Mouse (Mus musculus) right cerebral cortex, adult 18-20 months (tissue): ENCODE data around the gene Fbxw8.
A peak's percentile ranks its signal among the peaks of the same experiment; 100 is the strongest.

Source experiments
- DNase-seq: peaks from one replicate; pipeline ENCODE4 v3.0.0; 2022; ENCODE audit warnings: mixed read lengths

Fbxw8 gene

DNA sequence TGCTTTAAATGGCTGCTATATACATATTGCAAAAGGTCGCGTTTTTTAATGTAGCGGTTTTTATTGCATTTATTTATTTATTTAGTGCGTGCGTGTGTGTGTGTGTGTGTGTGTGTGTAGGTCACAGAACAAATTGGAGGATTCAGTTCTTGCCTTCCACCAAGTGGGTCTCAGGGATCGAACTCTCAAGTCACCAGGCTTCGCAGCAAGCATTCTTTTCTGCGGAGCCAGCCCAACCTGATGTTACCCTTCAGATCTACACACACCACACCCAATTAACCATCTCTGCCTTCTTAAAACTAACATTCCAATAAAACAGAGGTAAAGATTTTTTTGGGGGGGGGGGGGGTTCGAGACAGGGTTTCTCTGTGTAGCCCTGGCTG lies 292 bp upstream of the Fbxw8 start:
- DNase-seq: no peak

DNA sequence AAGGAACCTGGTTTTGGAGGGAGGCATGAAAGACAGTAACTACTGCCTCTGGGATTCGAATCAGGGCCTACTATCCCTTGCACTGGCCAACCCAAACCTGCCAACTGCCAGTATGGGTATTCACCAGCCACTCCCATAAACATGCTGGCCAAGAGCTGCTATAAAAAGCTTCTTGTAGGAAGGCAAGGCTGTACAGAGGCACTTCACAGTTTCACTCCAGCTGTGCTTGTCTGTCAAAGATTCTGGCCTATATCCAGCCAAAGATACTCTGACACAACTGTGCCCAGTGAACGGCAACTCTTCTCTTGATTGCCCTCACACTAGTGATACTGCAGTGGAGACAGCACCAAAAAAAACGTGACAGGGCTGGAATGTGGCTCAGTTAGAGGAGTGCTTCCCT lies 5.6 kb downstream of the Fbxw8 start:
- no peak for DNase-seq

DNA sequence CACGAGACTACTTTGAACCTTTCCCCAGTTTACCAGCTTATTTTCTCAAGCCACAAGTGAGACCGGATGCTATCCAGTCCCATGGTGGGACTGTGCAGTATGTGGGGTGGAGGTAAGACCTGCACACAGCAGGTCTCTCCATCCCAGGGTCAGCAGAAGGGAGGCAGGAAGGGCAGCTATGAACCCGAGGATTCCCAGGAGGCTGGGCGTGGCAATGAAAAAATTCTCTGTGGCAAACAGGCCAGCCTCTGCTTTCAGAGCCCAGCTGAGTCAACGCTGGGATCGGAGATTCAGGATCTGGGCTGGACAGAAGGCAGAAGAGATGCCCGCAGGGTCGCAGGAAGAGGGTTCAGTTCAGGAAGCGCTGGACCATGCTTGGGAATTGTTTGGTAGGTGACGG lies 8.0 kb downstream of the Fbxw8 start:
- DNase-seq: no peak

DNA sequence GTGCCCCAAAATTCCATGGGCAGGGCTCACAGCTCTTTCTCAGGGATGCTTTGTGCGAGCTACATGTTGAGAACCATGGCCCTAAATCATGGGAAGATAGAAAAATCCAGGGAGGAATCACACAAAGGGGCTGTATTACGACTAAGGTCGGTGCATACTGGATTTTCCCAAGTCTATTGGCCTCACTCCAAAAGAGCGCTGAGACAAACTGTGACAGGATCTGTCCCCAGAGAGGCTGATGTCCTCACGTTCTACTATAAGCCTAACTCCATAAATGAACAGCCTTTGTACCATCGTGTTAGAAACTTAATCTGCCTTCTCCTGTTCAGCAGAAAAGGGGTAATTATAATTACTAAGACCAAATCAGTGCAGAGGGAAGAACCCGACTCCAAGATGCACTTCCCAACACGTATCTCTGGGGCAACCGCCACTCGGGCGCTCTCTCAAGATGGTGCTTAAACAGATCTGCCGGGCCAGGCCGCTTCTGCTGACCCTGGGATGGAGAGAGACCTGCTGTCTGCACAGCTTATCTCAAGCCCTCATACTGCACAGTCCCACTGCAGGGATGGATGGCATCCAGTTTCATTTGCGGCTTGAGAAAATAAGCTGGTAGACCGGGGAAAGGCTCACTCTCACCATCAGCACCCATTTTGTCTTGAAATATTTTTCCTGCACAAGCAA lies 9.1 kb downstream of the Fbxw8 start:
- DNase-seq: no peak

DNA sequence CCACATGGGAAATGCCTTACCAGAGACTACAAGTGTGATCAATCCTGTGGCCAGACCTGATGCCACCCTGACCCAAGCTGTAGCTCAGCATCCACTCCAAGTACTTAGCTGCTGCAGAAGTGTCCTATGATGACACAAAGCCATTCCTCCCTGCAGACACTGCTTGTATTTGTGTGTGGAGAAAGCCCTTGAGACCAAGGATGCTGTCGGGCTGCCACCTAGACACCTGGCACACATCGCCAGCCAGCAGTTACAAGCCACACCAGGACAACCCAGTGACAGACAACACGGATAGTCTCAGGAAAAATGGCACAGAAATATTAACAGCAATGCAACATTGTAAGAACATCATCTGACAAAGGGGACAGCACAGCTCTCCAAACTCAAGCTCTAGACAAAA lies 9.8 kb downstream of the Fbxw8 start:
- DNase-seq: no peak

DNA sequence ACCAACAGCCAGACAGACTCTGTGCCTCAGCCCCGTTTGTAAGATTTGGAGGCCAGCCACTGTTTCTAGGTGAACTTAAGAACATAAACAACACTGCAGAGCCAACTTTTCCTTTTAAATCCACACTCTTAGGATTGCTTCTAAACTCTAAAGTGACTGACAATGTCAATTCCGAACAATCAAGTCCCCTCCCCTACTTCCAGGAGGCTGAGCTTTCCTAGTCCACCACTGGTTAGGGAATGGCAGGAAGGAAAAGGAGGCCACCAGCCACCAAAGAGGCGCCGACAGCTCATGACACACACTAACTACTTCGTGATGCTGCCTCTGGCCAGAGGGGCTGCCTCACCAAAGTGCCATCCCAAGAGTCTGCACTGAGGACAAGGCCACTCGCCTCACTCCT lies 10.5 kb downstream of the Fbxw8 start:
- no peak for DNase-seq

DNA sequence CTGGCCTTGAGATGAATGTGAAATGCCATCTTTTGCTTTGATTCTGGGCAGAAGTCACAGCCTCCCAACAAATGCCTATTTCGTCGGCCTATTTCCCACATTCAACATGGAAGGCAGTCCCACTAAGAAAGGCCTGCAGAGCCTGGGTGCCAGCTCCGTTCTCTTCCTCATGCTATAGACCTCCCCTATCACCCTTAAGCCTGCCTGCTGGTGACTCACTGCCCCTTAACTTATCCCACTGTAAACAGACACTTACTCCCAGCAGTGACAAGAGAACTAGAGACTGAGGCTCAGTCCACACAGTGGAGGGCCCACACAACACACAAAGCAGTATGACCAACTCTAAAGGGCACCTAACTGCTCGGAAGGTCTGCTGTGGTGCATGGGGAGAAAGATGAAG lies 10.9 kb downstream of the Fbxw8 start:
- DNase-seq: no peak

DNA sequence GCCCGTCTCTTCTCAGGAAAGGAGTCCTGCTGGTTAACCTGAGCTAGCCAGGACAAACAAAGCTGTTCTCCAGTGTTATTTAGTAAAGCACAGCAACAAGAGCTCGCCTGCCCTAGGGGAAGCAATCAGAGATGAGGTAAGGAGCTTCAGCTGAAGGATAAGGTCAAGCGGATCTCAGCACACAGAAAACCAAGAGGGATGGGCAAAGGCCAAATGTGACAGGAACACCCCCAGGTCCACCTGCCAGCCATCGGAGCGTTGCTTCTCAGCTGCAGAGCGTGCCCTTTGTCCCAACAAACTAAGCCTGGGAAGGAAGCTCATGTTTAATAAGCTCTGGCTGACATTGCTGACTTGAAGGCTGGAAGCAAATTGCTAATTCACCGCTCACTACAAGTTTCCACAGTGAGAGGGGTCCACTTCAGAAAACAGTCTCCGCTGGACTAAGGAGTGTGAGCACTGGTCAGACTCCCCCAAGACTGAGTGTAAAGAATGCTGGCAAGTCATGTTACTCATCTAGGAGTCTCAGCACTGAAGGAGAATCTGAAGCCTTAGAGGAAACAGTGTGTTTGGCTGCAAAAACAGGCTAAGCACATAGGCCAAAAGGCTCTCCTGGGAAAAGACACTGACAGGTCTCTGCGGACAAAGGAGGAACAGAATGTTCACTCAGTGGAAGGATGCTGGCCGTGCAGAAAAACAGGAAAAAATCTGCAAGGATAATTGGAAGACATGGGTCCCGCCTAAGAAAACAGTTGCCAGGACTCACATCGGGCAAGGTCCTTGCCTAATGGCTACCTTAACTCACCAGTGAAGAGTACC lies 11.8 kb downstream of the Fbxw8 start:
- no peak for DNase-seq

DNA sequence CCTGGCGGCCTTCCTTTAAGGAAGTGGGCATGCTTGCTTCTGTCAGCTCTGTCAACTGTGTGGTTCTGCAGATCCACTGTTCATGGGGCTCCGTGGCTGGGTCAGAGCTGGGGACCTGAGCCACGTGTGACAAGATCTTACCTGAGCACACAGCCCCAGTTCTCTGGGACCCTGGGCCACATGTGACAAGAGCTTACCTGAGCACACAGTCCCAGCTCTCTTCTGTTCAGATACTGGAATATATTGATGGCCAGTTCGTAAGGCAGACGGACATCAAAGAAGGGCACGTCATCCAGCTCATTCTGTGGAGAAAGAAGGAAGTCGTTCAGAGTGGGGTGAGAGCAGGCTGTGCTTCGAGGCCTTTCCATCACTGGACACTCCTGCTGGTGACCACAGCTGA lies 12.8 kb downstream of the Fbxw8 start:
- DNase-seq: no peak

DNA sequence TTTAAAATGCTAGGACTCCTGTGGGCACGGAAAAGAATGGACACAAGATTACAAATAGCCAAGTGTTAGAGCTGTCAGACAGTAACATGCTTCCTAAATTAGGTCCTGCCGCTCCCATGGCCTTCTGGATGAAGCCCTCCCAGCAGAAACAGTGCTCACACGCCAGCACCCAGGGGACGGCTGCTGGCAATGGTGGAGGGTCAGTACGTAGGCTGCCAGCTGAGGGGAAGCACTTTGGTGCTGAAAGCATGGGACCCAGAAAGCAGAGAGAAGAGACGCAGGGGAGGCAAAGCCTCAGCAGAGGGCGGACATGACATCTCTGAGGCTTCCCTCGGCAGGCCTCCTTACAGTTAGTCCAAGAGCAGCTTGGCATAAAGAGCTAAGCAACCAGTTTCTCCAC lies 15.6 kb downstream of the Fbxw8 start:
- DNase-seq: no peak

DNA sequence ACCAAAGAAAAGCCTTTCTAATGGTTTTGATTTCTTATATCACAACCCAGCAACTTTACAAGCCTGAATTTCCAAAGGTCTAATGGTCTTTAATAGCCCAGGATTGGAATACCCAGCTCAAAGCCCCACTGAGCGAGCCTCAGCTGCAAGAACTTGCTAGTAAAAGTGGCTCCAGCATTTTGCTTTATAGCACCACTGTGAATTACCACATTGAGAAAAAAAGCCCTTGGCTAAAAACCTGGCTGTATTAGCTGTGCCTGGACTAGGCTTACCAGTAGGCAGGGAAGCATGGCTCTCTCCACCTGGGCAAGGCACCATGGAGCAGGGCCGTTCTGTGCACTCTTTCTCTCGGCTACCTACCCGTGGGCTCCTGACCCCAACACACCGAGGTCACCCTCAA lies 18.9 kb downstream of the Fbxw8 start:
- no peak for DNase-seq

DNA sequence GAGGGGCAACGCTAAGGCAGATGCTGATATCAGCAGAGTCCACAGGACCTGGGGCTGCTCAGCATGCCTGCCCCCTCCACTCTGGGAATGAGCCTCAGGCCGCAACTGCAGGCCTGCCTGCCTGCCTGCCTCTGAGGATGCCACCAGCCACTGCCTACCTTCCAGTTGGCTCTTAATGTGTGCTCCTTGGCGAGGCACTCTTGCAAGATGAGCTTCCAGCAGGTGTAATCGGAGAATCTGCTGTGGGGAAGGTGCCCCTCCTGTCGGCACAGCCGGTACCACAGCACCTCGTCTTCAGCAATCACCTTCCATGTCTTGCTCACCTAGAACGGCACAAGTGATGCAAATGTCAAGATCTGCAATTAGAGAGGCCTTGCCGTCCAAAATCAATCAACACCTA lies 26.6 kb downstream of the Fbxw8 start:
- no peak for DNase-seq

DNA sequence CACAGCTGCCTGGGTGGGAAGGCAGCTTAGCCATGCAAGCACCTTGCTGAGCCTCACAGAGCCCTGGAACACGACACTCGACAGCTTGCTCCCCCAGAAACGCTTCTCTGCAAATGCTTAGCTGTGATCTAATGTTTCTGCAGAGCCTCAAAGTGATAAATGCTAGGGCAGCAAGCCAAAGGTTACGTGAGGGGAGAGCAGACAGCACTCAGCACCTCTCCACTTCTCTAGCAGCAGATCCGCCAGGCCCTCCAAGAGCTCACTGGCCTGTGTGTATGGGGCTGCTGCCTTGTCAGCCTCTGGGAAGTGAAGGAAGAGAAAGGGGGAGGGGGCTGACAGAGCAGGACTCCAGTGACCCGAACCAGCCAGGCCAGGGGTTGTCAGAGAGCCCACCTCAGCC lies 27.1 kb downstream of the Fbxw8 start:
- DNase-seq: no peak

DNA sequence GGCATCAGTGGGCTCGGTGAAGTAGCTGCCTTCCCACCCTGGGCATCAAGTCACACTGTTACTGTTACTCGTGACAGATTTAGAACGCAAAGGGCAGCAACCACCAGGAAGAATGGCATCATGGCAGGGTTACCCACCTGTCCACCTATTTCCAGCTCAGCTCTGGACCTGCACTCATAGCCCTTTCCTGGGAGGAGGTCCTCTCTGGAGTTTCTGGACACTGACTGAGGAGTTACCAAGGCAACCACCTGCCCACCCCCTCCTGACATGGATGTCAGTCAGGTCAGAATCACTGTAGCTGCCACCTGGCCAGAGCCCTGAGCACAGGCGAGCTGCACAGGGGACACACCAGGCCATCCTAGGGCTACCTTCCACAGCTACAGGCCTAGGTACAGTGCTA lies 28.6 kb downstream of the Fbxw8 start:
- no peak for DNase-seq

DNA sequence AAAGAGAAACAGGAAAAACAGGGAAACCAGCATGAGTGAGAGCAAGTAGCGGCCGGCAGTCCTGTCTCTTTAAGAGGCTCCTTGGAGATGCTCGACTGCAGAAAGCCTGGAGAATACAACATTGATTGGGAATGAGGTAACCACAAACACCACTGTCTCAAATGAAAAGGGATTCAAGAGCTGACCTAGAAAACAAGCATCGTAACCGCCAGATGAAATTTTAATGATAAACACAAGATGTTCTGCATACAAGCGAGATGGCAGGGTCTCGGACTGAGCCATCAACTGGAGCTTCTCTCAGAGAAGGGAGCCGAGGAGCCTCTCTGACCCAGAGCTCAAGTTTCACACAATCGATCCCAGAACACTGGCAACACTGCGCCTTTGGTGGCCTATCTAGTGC lies 32.2 kb downstream of the Fbxw8 start:
- no peak for DNase-seq

DNA sequence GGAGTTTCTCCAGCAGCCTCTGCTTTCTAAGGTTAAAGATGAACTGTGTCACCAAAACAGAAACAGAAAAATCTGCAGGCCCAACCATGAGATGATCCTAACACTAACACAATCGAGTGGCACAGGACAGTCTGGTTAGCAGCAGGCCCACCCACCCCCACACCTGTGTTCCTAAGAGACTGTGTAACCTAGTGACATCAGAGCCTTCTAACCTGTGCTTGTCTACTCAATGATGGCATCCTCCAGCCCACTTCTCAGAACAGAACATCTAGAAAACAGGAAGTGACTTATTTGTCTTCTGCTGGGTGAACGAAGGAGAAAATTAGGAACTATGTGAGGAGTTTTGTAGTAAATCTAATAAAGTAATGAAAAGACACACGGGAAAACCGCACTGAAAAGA lies 33.3 kb downstream of the Fbxw8 start:
- DNase-seq: no peak

DNA sequence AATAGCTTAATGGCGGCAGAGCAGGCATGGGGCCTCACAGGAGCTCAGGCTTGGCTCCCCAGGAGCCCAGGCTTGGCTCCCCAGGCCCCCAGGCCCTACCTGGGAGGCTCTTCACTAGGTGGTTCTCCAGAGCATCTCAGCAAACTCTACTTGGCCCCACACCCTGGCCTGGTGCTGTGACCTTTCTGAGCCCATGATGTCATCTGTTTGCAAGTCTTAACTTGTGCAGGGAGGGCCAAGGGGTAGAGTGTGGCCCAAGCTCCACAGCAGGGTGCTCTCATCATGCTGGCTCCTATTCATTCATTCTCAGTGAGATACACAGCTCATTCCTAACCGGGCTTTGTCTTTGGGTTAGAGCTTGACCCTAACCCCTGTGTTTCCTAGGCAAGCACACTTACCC lies 34.6 kb downstream of the Fbxw8 start:
- no peak for DNase-seq

DNA sequence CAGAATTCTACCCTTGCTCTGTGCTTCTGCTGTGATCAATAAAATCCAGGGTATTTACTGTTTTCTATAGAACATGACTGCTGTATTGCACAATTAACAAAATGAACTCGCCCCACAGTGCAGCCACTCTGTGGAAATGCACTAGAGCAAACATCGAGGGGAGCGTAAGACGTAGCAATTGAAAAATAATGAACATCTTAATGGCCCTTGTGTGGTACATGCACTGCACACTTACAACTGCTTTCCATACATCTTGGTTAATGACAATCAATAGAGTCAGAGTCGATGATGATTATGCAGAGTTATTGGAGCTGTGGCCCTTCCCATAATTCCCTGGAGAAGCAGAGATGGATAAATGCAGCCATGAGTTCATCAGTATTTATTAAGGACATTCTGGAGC lies 36.3 kb downstream of the Fbxw8 start:
- no peak for DNase-seq

DNA sequence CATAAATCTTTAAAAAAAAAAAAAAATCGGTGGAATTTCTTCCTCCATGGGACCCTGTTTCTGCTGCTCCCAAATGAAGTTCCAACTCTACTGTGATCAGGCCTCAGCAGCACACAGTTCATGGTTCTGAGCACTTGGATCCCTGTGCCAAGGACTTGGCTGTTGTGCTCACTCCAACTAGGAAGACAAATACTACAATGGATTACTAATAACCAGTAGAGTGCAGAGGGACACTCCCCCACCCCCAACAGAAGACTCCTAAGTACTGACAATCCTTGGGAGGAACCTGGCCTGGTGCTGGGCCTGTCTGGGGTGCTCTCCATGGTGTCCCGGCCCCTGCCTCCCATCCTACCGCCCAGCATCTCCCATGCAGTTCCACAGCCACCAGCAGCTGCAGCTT lies 36.9 kb downstream of the Fbxw8 start:
- DNase-seq: no peak

DNA sequence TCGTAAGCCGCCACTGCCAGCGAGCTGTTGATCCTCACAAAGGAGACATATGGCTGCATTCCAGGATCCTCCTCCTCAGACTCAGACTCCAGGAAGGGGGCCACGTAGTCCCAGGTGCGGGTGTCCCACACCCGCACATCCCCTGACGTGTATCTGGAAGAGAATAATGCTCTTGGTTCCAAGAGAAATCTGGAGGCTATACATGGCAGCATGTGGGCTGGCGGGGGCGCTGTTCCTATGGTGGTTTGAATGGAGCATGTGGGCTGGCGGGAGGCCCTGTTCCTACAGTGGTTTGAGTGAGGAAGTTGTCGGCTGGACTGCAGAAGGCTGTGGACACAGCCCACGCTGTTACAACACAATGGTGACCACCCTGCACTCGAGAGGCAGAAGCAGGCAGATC lies 41.6 kb downstream of the Fbxw8 start:
- DNase-seq: peak; percentile 89

DNA sequence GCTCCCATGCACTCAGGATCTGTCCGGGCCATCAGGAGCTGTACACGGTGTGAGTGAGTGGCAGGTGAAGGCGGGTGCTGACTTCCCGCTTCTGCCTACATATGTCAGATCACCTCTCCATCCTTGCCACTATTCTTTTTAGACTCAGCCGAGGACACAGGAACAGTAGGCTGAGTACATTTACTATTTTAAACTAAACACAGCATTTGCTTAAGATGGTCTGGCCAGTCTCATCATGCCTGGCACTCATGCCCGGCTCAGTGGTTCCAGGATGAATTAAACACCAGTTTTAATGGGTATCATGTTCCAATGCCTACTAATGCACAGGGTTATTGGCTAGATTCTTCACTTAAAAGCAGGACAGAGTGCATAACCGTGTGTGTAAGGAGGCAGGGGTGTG lies 42.2 kb downstream of the Fbxw8 start:
- DNase-seq: no peak

DNA sequence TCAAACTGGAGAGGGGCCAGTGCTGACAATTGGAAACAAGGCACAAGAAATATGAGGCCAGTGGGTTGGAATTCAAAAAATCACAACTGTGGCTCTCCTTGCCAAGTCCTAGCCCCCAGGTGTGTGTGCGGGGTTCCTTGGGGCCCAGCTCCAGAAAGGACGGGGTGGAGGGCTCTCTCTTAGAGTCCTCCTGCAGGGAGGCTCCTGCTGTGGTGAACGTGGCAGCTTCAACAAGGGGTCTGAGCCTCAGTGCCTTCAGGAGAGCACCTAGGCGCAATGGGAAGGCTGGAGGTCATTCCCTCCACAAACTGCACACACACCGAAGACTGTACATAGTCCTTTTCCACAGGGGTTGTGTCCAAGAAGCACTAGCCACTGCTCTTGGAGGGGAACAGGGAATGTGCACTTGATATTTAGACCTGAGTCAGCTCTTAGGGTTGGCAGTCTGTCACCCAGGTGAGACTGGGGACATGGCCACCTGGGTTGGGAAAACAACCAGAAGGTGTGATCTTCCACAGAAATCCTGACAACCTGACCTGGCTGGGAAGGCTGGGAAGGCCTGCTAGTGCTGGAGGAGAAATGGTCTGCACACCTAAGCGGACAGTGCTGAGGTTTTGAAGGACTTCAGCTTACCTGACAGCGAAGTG lies 46.3 kb downstream of the Fbxw8 start:
- no peak for DNase-seq

DNA sequence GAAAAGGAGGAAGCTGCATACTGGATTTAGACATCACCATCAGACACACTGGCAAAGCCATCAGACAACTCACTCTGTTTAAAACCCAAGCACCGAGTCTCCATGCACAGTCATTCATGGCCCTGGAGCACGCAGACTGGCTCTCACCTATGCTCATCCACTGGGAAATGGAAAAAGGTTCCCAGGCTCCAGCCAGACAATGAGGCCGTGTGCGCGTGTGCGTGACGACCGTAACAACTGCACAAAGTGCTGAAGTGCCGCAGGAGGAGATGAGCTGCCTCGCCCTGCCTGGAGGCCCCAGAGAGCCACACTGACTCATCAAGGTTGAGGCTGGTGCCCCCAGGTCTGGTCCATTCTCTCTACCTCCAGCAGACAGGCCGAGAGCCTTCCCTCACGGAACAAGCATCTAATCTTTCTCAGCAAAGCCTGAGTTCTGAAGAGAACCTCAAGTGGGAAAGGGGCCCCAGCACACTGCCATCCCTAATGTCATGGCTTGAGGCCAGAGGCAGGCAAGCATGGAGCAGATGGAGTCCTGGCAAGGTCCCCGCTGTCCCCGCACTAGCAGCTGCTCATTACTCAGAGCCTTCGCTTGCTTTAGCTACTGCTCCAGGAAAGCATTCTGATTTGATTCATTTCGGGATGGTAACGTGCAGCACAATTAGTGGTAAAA lies 47.0 kb downstream of the Fbxw8 start:
- DNase-seq: peak; percentile 52

DNA sequence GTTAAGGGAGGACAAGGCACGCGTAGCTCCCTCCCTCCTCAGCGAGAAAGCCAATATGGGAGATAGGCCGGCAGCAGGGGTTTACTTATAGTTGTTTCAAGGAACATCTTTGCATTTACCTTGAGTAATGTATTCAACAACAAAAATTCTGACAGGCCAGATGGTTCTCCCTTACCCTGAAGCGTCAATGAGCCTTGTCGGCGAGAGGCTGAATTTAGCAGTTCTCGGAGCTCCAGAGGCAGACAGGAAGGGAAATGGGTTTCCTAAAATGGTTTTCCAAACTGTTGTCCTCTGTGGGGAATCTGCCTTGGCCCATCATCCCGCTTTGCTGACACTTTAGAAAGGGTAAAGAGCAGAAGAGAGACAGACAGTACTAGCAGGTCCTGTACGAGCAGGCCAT lies 48.6 kb downstream of the Fbxw8 start:
- peak; percentile 54 for DNase-seq
